Mouse (Mus musculus) cortical plate, adult 2 months (tissue): ENCODE results near the gene Prkcq.

Experiments
- CTCF ChIP-seq: fragments of 200-500 bp; IDR thresholded peaks from 2 replicates; pipeline ENCODE4 v1.5.1; 2011; ENCODE audit warnings: mild to moderate bottlenecking, control low read depth, low read length; ENCODE audit not compliant: insufficient read depth; ENCODE audit errors: extremely low read depth
- POLR2A ChIP-seq: fragments of 200-500 bp; IDR thresholded peaks from 2 replicates; pipeline ENCODE4 v1.6.1; 2011; ENCODE audit warnings: mild to moderate bottlenecking, low read length, control low read depth; ENCODE audit not compliant: insufficient read depth; ENCODE audit errors: extremely low read depth

DNA sequence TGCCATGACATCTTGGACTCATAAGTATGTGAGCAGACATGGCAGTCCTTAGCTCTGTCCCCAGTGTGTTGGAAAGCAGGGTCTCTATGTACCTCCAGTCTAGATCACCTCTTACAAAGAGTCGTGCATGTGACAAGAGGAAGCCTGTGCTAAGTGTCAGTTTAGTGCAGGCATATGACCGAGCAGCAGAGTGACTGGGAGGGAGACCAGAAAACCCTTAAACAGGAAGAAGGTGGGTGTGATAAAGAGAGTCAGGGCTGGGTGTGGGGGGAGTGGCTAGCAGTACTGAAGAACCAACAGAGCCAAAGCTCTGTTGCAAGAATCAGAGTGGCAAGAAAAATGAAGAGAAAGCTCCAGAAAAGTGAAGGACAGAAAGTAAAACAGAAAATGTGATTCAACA is 15.3 kb downstream of the Prkcq start:
- TF ChIP-seq CTCF (no peak), POLR2A (no peak)
